ENCODE assay signal across 22 mouse cellular contexts in the genomic region with DNA sequence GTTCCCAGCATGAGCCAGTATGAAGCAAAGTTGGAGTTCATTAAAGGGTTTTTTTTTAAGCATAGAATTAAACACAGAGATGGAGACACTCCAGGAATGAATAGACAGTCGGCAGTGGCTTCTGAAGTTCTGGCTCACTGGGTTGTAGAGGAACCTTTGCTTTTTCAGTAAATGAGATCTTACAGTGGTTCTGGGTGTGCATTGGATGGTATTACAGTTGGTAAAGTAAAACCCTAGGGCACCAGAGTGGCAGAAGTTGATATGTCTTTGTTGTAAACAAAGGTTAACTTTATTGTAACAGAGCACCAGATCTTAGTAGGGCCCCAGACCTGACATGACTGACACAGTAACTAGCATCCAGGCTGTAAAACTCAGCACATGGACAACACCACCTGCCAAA. TPM values are rescaled to one million over a fixed set of nuclear protein-coding genes. Genes with fewer than 3 reads are reported as not detected.
DNase-seq lines count a peak whose midpoint lies in the region; ATAC-seq and TF ChIP-seq lines count a peak whose summit lies in the region.
"Had no signal": no experiment of that assay in that cellular context is flagged by ENCODE, and none has a peak within 500 bp of the region (broad histone marks: within the 10 kb centered on the region; RNA-seq: fewer than 3 reads in every experiment).

No protein-coding gene starts in this region.

- H3K27ac ChIP-seq in kidney, embryonic 14.5 days (ENCODE audit: low read depth, low read length) = no peak overlapping the region
- no peak overlapping the region for H3K27ac ChIP-seq in kidney, embryonic 15.5 days
- H3K27ac ChIP-seq in kidney, adult 2 months (ENCODE audit: insufficient read depth, low read depth, low read length) = no peak overlapping the region
- no peak overlapping the region for H3K27ac ChIP-seq in kidney, embryonic 16.5 days (ENCODE audit: low read length)
- no peak overlapping the region for H3K27ac ChIP-seq in kidney, postnatal 0 days

- DNase-seq in kidney, adult 9 months = no peak
- no peak for DNase-seq in kidney, adult 2 months
- DNase-seq in kidney, postnatal 25 days = no peak
- peak; percentile 78 for DNase-seq in kidney, postnatal 0 days (ENCODE audit: low spot score)
- no peak for DNase-seq in kidney, postnatal 4 days
- DNase-seq: adrenal gland, adult 2 months; adrenal gland, adult 8-10 months; adrenal gland, postnatal 10 days; adrenal gland, postnatal 14 days; adrenal gland, postnatal 25 days; adrenal gland, postnatal 36 days; B cell, adult 2 months; cerebellum, adult 11 months; cerebellum, adult 11-12 months had no signal

- no peak for TF ChIP-seq POLR2A in kidney, adult 2 months (IDR thresholded peaks at IDR 0.05; ENCODE audit: low read depth, low read length)

- H3K27me3 ChIP-seq in kidney, embryonic 14.5 days (ENCODE audit: control insufficient read depth, insufficient read depth, low read length) = no peaks in the 10 kb centered on the region
- no peaks in the 10 kb centered on the region for H3K27me3 ChIP-seq in kidney, embryonic 15.5 days
- H3K27me3 ChIP-seq in kidney, adult 2 months (replicated peaks; ENCODE audit: control insufficient read depth, insufficient read depth, low read length) = no peaks in the 10 kb centered on the region
- H3K27me3 ChIP-seq in kidney, embryonic 16.5 days (ENCODE audit: insufficient read depth, low read length) = no peaks in the 10 kb centered on the region
- no peaks in the 10 kb centered on the region for H3K27me3 ChIP-seq in kidney, postnatal 0 days (ENCODE audit: insufficient read depth, low read length)
- H3K27me3 ChIP-seq: CH12.LX, Patski had no signal

- TF ChIP-seq CTCF in kidney, adult 2 months (conservative IDR thresholded peaks at IDR 0.05; ENCODE audit: insufficient read depth, insufficient read length, low read depth, low read length) = no peak
- TF ChIP-seq CTCF in kidney, postnatal 0 days (IDR thresholded peaks at IDR 0.05; ENCODE audit: low read depth) = no peak

- H3K4me3 ChIP-seq in kidney, embryonic 14.5 days (ENCODE audit: low read length) = no peak overlapping the region
- H3K4me3 ChIP-seq in kidney, embryonic 15.5 days (replicated peaks) = no peak overlapping the region
- no peak overlapping the region for H3K4me3 ChIP-seq in kidney, adult 2 months (ENCODE audit: insufficient read depth, low read depth, low read length)
- H3K4me3 ChIP-seq in kidney, embryonic 16.5 days (ENCODE audit: low read length) = no peak overlapping the region
- H3K4me3 ChIP-seq in kidney, postnatal 0 days (replicated peaks; ENCODE audit: low read depth, low read length) = no peak overlapping the region

- WGBS in kidney, embryonic 14.5 days = 29% methylated on average over 1 of the region's 1 CpGs
- 41% methylated on average over 1 of the region's 1 CpGs for WGBS in kidney, embryonic 15.5 days
- 34% methylated on average over 1 of the region's 1 CpGs for WGBS in kidney, adult 2 months
- WGBS in kidney, embryonic 16.5 days = 38% methylated on average over 1 of the region's 1 CpGs
- WGBS in kidney, postnatal 0 days = 32% methylated on average over 1 of the region's 1 CpGs

- no peaks in the 10 kb centered on the region for H3K9me3 ChIP-seq in kidney, embryonic 14.5 days (ENCODE audit: control insufficient read depth, low read length)
- H3K9me3 ChIP-seq in kidney, embryonic 15.5 days (replicated peaks) = no peaks in the 10 kb centered on the region
- no peaks in the 10 kb centered on the region for H3K9me3 ChIP-seq in kidney, embryonic 16.5 days (ENCODE audit: low read length)
- H3K9me3 ChIP-seq in kidney, postnatal 0 days (replicated peaks; ENCODE audit: low read length) = no peaks in the 10 kb centered on the region
- H3K9me3 ChIP-seq: G1E had no signal

- H3K4me1 ChIP-seq in kidney, embryonic 14.5 days (ENCODE audit: control insufficient read depth, insufficient read depth, low read length) = no peaks in the 10 kb centered on the region
- no peaks in the 10 kb centered on the region for H3K4me1 ChIP-seq in kidney, embryonic 15.5 days
- no peaks in the 10 kb centered on the region for H3K4me1 ChIP-seq in kidney, adult 2 months (ENCODE audit: control insufficient read depth, insufficient read depth, low read length)
- no peaks in the 10 kb centered on the region for H3K4me1 ChIP-seq in kidney, embryonic 16.5 days (ENCODE audit: insufficient read depth, low read length)
- H3K4me1 ChIP-seq in kidney, postnatal 0 days (replicated peaks; ENCODE audit: insufficient read depth, low read length) = no peaks in the 10 kb centered on the region

- no peak overlapping the region for H3K9ac ChIP-seq in kidney, embryonic 14.5 days (ENCODE audit: low read depth, low read length)
- no peak overlapping the region for H3K9ac ChIP-seq in kidney, embryonic 15.5 days
- H3K9ac ChIP-seq in kidney, embryonic 16.5 days (replicated peaks; ENCODE audit: low read length) = no peak overlapping the region
- no peak overlapping the region for H3K9ac ChIP-seq in kidney, postnatal 0 days (ENCODE audit: low read depth, low read length)

- no peaks in the 10 kb centered on the region for H3K36me3 ChIP-seq in kidney, embryonic 14.5 days (ENCODE audit: control insufficient read depth, insufficient read depth, low read length)
- no peaks in the 10 kb centered on the region for H3K36me3 ChIP-seq in kidney, embryonic 15.5 days
- H3K36me3 ChIP-seq in kidney, adult 2 months (ENCODE audit: control insufficient read depth, insufficient read depth, low read length) = no peaks in the 10 kb centered on the region
- H3K36me3 ChIP-seq in kidney, embryonic 16.5 days (ENCODE audit: insufficient read depth, low read length) = no peaks in the 10 kb centered on the region
- H3K36me3 ChIP-seq in kidney, postnatal 0 days (ENCODE audit: insufficient read depth, low read length) = no peaks in the 10 kb centered on the region
- H3K36me3 ChIP-seq: G1E had no signal

- peak; percentile 76 for ATAC-seq in kidney, embryonic 14.5 days (ENCODE audit: low FRiP score, low TSS enrichment)
- ATAC-seq in kidney, embryonic 15.5 days (replicated peaks; ENCODE audit: low FRiP score) = peak; percentile 78
- ATAC-seq in kidney, embryonic 16.5 days (ENCODE audit: low FRiP score, low TSS enrichment) = peak; percentile 83
- no peak for ATAC-seq in kidney, postnatal 0 days (replicated peaks; ENCODE audit: low FRiP score, low read depth)
- ATAC-seq: activated CD4-positive, CD25-positive, alpha-beta regulatory T cell, adult 4 months; CD4-positive, CD25-positive, alpha-beta regulatory T cell, adult 4 months; Patski had no signal

- no peak overlapping the region for H3K4me2 ChIP-seq in kidney, embryonic 14.5 days (replicated peaks; ENCODE audit: low read depth, low read length)
- H3K4me2 ChIP-seq in kidney, embryonic 15.5 days = no peak overlapping the region
- no peak overlapping the region for H3K4me2 ChIP-seq in kidney, embryonic 16.5 days (replicated peaks; ENCODE audit: low read depth, low read length)
- H3K4me2 ChIP-seq in kidney, postnatal 0 days (ENCODE audit: low read length) = no peak overlapping the region

RNA-seq across cellular contexts. Expression of a gene that starts 35.6 kb away (rescaled TPM):
- polyA plus RNA-seq in kidney, embryonic 14.5 days (2014; fragmentation: Nextera tagmentation; extraction: Ambion mirVana) = 37.4 and 42.8 TPM in 2 replicates
- 33.6 and 34.1 TPM in 2 replicates for polyA plus RNA-seq in kidney, embryonic 15.5 days (2015; fragmentation: Nextera tagmentation; extraction: Ambion mirVana)
- 5.3 and 6.1 TPM in 2 replicates for polyA plus RNA-seq in kidney, adult 2 months (2012; rRNA removed)
- 25.6 and 30.8 TPM in 2 replicates for polyA plus RNA-seq in kidney, embryonic 16.5 days (2015; fragmentation: Nextera tagmentation; extraction: Ambion mirVana)
- polyA plus RNA-seq in kidney, postnatal 0 days (2015; fragmentation: Nextera tagmentation; extraction: Ambion mirVana) = 34.3 and 35.3 TPM in 2 replicates
